Mouse (Mus musculus): ENCODE measurements around the gene Leo1.

Leo1 gene

DNA sequence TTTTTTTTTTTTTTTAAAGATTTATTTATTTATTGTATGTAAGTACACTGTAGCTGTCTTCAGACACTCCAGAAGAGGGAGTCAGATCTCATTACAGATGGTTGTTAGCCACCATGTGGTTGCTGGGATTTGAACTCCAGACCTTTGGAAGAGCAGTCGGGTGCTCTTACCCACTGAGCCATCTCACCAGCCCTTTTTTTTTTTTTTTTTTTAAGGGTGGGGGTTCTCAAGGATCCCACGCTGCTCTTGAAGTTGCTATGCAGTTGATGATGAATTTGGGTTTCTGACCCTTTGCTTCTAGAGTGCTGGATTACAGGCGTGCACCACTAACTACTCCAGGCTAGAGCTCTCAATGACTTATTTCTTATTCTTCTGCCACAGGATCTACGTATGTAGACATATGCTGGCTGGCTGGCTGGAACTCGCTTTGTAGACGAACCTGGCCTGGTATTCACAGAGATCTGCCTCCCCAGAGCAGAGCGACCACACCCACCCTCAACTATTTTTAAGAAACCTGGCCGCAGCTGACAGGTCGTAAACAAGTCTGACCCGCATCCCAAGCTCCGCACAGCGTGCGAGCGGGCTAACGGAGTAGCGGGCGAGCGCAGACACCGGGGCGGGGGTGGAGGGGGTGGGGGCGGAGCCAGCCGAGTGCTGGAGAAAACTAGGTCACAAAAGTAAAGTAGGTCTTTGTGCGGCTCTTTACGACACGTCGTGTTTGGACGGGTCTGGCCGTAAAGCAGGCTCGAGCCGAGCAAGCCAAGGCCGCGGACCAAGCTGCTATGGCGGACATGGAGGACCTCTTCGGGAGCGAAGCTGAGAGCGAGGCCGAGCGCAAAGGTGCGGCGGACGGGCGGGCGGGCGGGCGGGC lies at the start of gene Leo1:
Gene Leo1 (plus strand): TSS at position 729 of the 871 bp plus-strand sequence.
- no peak for DNase-seq (ENCODE audit: extremely low read depth, low read depth, low spot score)

DNA sequence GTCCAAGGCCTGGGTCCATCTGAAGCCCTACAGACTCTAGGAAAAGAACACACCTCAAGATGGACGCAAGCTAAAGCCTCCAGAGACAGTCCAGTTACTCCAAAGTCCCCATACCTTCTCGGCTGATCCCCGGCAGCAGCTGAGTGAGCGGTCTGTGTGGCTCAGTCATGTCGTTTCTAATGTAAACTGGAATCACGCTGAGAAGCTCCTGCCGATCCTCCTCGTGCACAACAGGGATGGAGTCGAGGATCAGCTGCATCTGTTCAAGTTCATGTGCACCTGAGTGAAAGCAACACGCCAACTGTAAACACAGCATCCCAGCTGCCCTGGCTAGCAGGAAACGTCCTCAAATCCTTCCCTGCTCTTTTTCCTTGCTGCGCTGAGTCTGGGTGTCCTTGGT lies 48.1 kb upstream of the Leo1 start:
- no peak for DNase-seq (ENCODE audit: extremely low read depth, low read depth, low spot score)

- no peak for DNase-seq (ENCODE audit: extremely low read depth, low read depth, low spot score)
Measured at GRCm38 (mm10) chr9:75395971-75396370, 45.4 kb upstream of the Leo1 start.

GRCm38 (mm10) chr9:75399069-75399468 lies 42.3 kb upstream of the Leo1 start:
- no peak for DNase-seq (ENCODE audit: extremely low read depth, low read depth, low spot score)

GRCm38 (mm10) chr9:75400639-75401038 lies 40.7 kb upstream of the Leo1 start:
- no peak for DNase-seq (ENCODE audit: extremely low read depth, low read depth, low spot score)

DNA sequence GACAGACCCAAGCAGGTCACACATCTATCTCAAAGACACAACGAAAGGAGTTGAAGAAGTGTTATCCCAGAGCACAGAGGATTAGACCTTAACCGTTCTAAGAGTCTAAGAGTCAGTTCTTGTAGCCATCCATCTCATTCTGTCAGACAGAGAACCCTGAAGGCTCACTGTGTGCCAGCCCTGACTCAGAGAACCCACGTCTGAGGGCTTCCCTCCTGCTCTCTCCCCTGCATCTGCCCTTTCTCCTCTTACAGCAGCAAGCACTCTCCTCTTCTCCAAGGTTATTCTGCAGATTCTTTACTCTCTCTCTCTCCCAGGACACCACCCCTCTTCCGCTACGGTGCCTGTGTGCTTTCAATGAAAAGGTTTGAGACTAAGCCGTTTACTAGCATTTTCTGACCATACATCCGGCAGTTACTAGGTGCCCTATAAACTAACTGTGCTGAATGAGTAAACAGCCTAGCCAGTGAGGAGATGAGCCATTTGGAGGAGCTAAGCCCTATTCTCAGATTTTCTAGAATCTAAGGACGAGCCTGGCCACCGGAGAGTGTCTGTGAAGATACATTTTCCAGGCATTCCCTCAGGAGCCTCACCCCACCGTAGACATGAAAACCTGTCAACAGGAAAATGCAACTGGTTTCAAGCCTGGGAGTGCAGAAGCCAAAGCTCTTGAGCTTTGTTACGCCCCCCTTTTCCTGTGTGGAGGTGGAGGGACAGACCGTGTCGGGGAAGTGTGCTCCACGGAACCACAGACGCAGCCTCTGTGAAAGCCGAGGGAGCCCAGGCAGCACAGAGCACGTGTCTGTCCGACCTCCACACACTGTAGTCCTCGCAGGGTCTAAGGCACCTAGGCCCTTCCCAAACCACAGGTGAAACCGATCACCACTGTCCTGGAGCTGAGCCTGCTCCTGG lies 39.5 kb upstream of the Leo1 start:
- no peak for DNase-seq (ENCODE audit: extremely low read depth, low read depth, low spot score)

- no peak for DNase-seq (ENCODE audit: extremely low read depth, low read depth, low spot score)
Measured at GRCm38 (mm10) chr9:75403520-75403919, 37.8 kb upstream of the Leo1 start.

DNA sequence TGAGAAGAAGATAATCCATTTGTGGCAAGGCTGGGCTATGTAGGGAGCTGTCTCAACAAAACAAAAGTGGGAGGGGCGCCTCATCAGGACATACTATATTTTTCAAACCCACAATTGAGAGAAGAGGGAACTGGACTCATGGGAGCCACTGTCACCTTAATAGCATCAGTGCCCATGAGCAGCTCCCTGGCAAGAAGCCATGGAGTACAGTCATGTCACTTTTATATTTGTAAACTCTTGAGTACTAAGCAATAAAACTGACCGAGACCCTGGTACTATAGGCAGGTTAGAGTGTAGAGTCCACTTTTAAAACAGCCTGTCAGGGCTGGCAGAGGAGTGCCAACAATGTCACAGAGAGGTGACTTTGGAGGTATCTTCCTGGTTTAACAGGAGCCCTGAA lies 35.2 kb upstream of the Leo1 start:
- no peak for DNase-seq (ENCODE audit: extremely low read depth, low read depth, low spot score)

DNA sequence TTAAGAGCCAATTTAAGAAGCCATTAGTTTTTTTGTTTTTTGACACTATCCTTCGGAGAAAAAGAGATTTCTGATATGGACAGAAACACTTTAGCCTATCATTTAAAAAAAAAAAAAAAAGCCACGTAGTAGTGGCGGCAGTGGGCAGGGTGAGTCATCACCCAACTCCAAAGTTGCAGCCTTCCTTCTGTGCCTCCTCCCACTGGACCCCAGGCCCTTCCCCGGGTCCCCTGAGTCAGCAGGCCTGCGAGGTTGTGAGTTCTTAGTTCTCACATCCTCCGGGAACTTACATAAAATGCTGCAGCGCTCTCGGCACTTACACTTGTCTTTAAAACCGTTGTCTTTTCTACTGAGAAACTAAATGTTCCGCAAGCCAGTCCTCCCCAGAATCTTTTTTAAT lies 33.5 kb upstream of the Leo1 start:
- DNase-seq (ENCODE audit: extremely low read depth, low read depth, low spot score): no peak

GRCm38 (mm10) chr9:75408204-75408826 lies 33.0 kb upstream of the Leo1 start:
- DNase-seq (ENCODE audit: extremely low read depth, low read depth, low spot score): no peak

DNA sequence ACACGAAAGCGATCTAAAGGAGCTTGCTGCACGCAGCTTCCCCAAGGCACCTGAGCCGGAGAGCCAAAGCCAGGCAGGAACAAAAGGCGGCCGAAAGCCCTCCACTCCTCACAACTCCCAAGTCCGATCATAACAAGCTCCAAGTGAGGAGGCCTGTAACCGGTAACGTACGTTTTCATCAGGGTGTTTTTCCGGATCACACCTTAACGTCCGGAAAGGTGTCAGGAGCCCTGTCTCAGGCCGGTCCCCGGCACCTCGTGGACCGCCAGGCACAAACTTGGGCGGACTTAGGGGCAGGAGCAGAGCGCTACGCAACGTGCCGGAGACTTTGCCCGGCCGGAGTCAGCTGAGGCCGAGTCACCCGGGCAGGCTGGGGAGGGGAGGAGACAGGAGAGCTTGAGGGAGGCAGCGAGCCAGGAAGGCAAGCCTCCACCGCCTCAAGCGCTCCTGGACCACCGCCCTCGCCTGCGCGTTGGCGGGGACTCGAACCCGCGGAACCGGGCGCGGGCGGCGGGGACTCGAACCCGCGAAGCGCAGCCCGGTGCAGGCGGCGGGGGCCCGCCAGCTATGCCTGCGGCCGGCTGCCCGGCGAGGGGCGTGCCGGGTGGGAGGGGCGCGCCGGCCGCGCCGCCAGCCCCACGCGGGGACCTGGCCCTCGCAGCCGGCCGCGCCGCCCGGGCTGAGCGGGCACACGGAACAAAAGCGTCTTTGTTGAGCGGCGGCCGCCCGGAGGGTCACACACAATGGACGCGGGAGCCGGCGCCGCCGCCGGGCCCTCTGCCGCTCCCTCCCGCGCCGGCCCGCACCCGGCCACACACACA lies 32.1 kb upstream of the Leo1 start:
- DNase-seq (ENCODE audit: extremely low read depth, low read depth, low spot score): peak; percentile 33

DNA sequence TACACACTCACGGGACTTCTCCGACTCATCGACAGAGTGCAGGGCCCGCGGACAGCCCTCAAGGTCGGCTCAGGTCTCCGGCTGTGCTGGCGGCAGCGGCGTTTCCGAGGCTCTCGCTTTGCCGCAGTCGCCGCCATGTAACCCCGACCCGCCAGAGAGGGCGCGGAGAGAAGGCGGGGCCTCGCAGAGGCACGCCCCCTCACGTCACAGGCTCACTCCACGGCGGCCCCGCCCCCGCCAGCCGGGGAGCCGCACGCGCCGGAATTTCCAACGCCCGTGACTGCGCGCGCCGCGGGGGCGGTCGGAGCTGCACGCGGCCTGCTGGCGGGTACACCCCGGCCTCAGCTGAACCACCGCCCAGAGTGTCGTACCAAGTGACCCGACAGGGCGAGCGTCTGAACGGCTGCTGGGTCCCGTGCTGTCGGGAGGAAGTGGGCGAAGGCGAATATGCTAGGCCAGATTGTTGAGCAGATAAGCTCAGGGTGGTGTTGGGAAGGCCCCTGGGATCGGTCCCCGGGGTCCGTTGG lies 31.4 kb upstream of the Leo1 start, which contains the start of gene Mapk6:
Gene Mapk6 (minus strand): TSS at position 154 of the 527 bp plus-strand sequence.
- no peak for DNase-seq (ENCODE audit: extremely low read depth, low read depth, low spot score)

GRCm38 (mm10) chr9:75410868-75411487 lies 30.3 kb upstream of the Leo1 start:
- peak; percentile 55 for DNase-seq (ENCODE audit: extremely low read depth, low read depth, low spot score)

- DNase-seq (ENCODE audit: extremely low read depth, low read depth, low spot score): no peak
Measured at GRCm38 (mm10) chr9:75411584-75411983, 29.7 kb upstream of the Leo1 start.

GRCm38 (mm10) chr9:75413206-75413605 lies 28.1 kb upstream of the Leo1 start:
- DNase-seq (ENCODE audit: extremely low read depth, low read depth, low spot score): no peak

- DNase-seq (ENCODE audit: extremely low read depth, low read depth, low spot score): no peak
Measured at GRCm38 (mm10) chr9:75414204-75414603, 27.1 kb upstream of the Leo1 start.

- no peak for DNase-seq (ENCODE audit: extremely low read depth, low read depth, low spot score)
Measured at GRCm38 (mm10) chr9:75422251-75422691, 19.1 kb upstream of the Leo1 start.

DNA sequence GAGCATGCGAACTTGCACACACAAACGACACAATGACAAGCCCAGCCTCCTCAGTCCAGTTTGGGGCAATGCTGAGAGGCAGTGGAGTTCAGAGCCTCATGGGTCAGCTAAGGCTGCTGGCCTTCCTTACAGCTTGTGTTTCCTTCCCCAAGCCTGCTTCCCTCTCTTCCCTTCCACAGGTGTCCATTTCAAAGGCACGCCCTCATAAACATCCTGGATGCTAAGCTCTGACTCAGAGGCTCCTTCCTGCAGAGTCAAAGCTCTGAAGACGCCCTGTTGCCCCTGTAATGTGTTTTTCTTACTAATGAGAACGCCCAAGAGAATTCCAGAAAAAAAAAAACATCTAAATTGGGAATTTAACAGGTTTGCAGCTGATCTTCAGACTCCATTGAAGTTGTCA lies 17.6 kb upstream of the Leo1 start:
- DNase-seq (ENCODE audit: extremely low read depth, low read depth, low spot score): no peak

DNA sequence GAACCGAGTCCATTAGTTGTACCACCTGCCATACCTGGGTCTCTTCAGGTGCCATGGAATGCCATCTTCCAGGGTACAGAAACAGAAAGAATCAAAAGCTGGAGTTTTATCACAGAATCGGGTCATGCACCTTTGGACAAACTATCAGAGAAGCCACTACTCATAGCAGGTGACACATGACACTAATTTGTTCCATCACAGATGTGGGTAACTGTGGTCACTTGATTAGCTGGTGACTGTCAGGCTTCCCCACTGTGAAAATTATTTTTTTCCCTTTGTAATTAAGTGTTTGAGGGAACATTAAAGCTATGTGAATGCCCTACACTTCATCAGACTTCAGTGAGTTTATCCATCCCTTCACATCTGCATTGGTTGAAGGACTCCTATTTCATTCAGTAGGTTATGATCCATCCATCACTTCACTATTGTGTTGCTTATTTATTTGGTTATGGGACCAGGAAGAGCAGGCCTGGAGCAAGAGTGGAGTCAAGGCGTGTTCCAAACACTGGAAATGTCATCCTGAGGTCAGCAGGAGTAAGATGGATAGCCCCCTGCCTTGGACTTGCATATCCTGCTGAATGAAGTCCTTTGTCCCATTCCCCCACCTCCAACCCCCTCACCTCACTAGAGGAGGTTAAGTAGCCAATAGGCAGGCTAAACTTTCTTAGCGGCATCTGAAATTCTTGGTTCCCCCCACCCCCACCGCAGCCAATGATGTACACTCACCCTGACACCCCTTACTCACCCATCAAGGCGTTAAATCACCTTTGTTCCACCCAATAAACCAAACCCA lies 16.8 kb upstream of the Leo1 start:
- no peak for DNase-seq (ENCODE audit: extremely low read depth, low read depth, low spot score)

All from fat pad, adult 2 months (tissue).